Mouse (Mus musculus): Measurements from ENCODE around the gene Snx11.

- TF ChIP-seq CTCF (IDR thresholded peaks at IDR 0.05) (peak; percentile 18; the same call in 1 of the 2 replicates), EP300 (IDR thresholded peaks at IDR 0.05) (no peak)
Observed at GRCm38 (mm10) chr11:96762742-96763470, 14.5 kb downstream of the Snx11 start.
